Mouse (Mus musculus) lung, postnatal 36 days (tissue): Measurements from ENCODE around the gene Uncx.

Experiments
- DNase-seq: peaks from one replicate; pipeline ENCODE4 v3.0.0; 2022; ENCODE audit warnings: mixed read lengths

Gene Uncx

GRCm38 (mm10) chr5:139543650-139544270 is 466 bp downstream of the Uncx start:
- no peak for DNase-seq

DNA sequence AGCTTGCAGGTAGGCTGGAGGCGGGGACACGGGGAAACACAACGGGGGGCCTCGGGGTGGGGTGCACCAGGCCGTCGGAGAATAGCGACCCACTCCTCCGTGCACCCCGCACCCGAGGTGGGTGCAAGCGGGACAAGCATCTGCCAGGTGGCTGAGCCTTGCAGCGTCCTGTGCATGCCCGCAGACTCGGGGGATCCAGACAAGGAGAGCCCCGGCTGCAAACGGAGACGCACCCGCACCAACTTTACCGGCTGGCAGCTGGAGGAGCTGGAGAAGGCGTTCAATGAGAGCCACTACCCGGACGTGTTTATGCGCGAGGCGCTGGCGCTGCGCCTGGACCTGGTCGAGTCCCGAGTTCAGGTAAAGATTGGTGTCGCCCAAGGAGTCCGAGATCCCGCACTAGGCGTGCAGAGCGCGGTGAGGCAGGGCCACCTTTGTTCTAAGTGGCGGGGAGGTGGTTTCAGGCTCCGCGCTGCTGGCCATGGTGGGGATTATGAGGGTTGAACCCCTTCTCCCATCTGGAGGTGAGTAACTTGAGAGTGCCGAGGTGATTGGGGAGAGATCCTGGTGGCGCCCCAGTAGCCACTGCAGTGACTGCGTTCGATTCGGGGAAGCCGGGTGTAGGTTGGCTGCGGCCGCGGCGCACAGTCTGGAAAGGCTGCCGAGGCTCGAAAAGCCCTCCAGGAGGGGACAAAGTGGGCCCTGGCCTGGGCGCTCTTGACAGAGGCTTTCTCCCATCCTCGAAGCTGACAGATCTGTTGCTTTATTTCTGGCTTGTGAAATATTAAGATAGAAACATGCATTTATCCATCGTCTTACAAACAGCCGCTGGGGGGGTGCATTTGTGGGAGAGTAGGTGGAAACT is 1.2 kb downstream of the Uncx start:
- no peak for DNase-seq

DNA sequence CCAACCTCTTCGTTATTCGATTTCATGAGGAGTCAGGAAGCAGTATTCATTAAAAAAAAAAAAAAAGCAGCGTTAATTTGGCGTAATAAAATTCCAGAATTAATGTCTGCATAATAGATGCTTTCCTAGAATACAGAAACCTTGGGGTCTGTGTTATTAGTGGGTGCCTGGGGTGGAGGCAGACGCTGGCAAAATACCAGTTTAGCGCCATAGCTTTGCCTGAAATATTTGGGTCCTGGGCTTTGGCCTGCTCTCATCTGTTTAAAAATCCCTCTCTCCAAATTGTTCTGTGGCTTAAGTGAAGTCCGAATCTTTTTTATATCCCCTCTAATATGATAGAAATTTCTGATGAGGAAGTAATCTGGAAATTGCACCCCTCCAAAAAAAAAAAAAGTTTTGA is 1.9 kb downstream of the Uncx start:
- DNase-seq, result no peak

GRCm38 (mm10) chr5:139545673-139546335 is 2.5 kb downstream of the Uncx start:
- DNase-seq, result no peak

- no peak for DNase-seq
Measured at GRCm38 (mm10) chr5:139546336-139546770, 3.1 kb downstream of the Uncx start.

GRCm38 (mm10) chr5:139546771-139547420 is 3.6 kb downstream of the Uncx start:
- DNase-seq, result no peak

DNA sequence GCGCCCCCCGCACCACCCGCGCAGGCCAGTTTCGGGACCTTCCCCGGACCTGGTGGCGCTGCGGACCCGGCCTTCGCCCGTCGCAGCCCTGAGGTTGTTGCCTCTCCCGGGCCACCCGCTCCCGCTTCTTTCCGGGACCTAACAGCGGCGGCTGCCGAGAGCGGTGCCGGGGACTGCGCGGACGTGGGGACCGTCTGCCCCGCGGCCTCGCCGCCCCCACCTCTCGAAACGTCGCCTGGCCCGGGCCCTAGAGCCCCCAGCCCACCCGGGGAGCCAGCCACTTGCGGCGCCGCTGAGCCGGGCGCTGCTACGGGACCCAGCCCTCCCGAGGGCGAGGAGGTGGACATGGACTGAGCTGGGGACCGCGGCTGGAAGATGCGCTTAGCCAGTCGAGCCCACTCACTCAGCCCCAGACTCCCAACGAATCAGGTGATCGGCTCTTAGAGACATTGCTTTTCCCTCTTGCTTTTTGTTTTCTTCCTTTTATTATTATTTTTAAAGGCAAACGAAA is 4.2 kb downstream of the Uncx start:
- no peak for DNase-seq

GRCm38 (mm10) chr5:139553446-139554273 is 10.4 kb downstream of the Uncx start:
- DNase-seq, result no peak

GRCm38 (mm10) chr5:139554478-139555335 is 11.4 kb downstream of the Uncx start:
- DNase-seq, result no peak

GRCm38 (mm10) chr5:139555476-139556115 is 12.3 kb downstream of the Uncx start:
- no peak for DNase-seq

- DNase-seq, result no peak
Measured at GRCm38 (mm10) chr5:139556116-139556678, 12.9 kb downstream of the Uncx start.

- no peak for DNase-seq
Measured at GRCm38 (mm10) chr5:139557079-139557478, 13.8 kb downstream of the Uncx start.

GRCm38 (mm10) chr5:139557531-139558467 is 14.5 kb downstream of the Uncx start:
- no peak for DNase-seq

- DNase-seq, result peak; percentile 42
Measured at GRCm38 (mm10) chr5:139558468-139558804, 15.1 kb downstream of the Uncx start.

DNA sequence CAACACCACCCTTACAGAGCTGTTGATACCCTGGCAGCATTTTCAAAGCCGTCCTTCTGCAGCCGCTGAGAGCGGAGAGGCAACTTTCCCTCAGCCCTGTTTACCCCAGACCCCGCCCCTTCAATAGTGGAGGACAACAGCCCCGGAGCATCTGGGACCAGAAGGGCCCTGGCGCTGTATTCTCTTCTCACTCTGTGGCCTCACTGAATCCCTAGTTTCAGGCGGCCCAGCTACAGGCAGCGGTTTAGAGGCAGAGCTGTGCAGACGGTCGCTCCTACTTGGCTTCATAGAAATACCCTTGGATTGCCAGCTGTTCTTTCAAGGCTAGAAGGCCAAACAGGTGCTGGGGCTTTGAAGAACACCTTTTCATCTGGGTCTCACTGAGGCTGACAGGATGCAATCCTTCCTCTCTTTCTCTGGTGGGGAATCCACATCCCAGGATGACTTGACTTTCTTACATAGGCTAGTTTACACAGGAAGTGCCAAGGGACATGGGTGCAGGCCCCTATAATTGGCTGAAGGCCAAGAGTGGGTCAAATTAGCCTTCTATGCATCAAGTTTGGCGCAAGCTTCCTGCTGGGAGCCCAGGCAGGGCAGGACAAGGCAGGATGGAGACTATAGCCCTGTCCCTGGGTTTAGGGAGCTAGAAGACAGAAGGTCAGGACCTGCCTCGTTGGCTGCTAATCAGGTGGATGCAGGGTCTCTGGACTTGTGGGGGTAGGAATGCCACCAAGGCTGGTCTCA is 15.8 kb downstream of the Uncx start:
- no peak for DNase-seq

DNA sequence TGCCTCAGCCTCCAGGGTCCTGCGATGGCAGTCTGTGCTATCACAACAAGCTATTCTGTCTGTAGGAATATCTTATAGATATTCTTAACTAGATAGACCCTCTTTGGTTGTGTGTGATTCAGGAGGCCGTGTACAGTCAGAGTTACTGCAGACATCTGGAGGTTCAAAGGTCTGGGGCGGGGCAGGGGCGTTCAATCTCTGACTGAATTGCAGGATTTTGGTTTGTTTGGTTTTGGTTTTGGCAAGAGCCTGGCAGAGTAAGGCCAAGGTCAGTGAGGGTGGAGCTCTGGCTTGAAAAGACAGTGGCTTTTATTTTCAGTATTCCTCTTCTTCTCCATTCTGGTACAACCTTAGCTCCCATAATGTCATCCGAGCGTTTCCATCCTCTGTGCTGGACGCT is 16.5 kb downstream of the Uncx start:
- DNase-seq, result no peak

DNA sequence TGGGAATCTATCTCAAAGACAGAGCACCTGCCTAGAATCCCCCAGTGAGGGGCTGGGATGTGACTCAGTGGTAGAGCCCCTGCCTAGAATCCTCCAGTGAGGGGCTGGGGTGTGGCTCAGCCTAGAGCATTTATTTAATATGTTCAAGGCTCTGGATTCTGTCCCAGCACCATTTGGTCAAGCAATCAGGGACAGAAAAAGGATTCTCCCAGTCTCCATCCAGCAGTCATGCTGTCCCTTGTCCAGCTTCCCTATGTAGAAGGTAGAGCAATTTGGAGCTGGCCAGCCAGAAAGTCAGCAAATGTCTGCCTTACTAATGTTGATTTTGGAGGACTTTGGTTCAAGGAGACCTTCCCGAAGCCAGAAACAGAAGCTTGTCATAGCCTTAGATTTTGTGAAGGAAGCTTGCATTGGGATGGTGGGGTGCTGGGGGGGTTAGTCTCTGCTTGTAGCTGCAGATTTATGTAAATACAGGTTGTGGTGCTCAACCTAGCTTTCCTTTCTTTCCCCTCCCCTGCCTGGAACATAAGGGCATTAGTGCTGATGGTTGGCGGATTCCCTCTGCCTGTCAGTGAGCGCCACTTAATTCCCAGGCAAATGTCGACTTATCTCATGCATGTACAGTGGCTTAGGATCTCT is 18.2 kb downstream of the Uncx start:
- no peak for DNase-seq

- DNase-seq, result no peak
Measured at GRCm38 (mm10) chr5:139564663-139565062, 21.4 kb downstream of the Uncx start.
